Mouse (Mus musculus) liver, postnatal 0 days (tissue): ENCODE measurements at regions not wholly inside any gene's neighbourhood (a gene's known extent, or its start where the extent isn't known, plus 50 kb on each side); places are given as distances from the start of the nearest gene placed in this dataset.

ENCODE experiments used
- ATAC-seq: fragments of 200-750 bp; cut with Nextera tagmentation; 2 replicates; pipeline ENCODE4 v1.8.0; 2017; ENCODE audit warnings: mild to moderate bottlenecking, moderate library complexity
- DNase-seq: peaks from one replicate; pipeline ENCODE4 v3.0.0-alpha.2; 2016
- H3K27ac ChIP-seq: fragments of 300-500 bp; sonication (generic); 2 replicates; pipeline ENCODE4 v1.5.1; 2014; ENCODE audit warnings: antibody characterized with exemption, moderate library complexity, mild to moderate bottlenecking, low read depth
- H3K27me3 ChIP-seq: fragments of 300-500 bp; sonication (generic); 2 replicates; pipeline ENCODE4 v1.6.1; 2014; ENCODE audit warnings: low read length, control low read depth, mixed read lengths; ENCODE audit not compliant: insufficient read depth
- H3K36me3 ChIP-seq: fragments of 300-500 bp; sonication (generic); replicated peaks from 2 replicates; pipeline ENCODE4 v1.6.1; 2014; ENCODE audit warnings: mild to moderate bottlenecking, control low read depth, low read length, moderate library complexity, mixed read lengths; ENCODE audit not compliant: insufficient read depth
- H3K4me1 ChIP-seq: fragments of 300-500 bp; sonication (generic); 2 replicates; pipeline ENCODE4 v1.6.1; 2014; ENCODE audit warnings: antibody characterized with exemption, mild to moderate bottlenecking, control low read depth; ENCODE audit not compliant: insufficient read depth
- H3K4me2 ChIP-seq: fragments of 300-500 bp; sonication (generic); 2 replicates; pipeline ENCODE4 v1.6.1; 2014; ENCODE audit warnings: low read depth, mild to moderate bottlenecking, low read length, moderate library complexity, mixed read lengths
- H3K4me3 ChIP-seq: fragments of 300-500 bp; sonication (generic); 2 replicates; pipeline ENCODE4 v1.5.1; 2014; ENCODE audit warnings: low read depth, low read length
- H3K9ac ChIP-seq: fragments of 300-500 bp; sonication (generic); replicated peaks from 2 replicates; pipeline ENCODE4 v1.6.1; 2014; ENCODE audit warnings: mild to moderate bottlenecking, moderate library complexity
- H3K9me3 ChIP-seq: fragments of 300-500 bp; sonication (generic); 2 replicates; pipeline ENCODE4 v1.6.1; 2016; ENCODE audit warnings: mild to moderate bottlenecking, control low read depth, low read length, mixed read lengths
- CTCF ChIP-seq: sonication (generic); IDR thresholded peaks from 2 replicates; pipeline ENCODE4 v1.5.1; 2016; ENCODE audit warnings: antibody characterized with exemption, low read depth
- EP300 ChIP-seq: IDR thresholded peaks from 2 replicates; pipeline ENCODE4 v1.6.1; 2016; ENCODE audit warnings: antibody characterized with exemption, low read depth, mild to moderate bottlenecking
- WGBS: fragments of 180-500 bp; shearing (Covaris S2); extraction: QIAGEN DNeasy Blood & Tissue Kit; methylation state at CpG from one replicate; pipeline ENCODE4 v1.1.7; 2014; ENCODE audit not compliant: insufficient replicate concordance; 5-methylcytosine and 5-hydroxymethylcytosine counted together

- H3K4me3 ChIP-seq, result no peak overlapping the region
- no peaks in the 10 kb centered on the region for H3K27me3 ChIP-seq
- no peak for DNase-seq
- TF ChIP-seq EP300, result no peak
- no peak for TF ChIP-seq CTCF
- 52% methylated on average over 3 of the region's 3 CpGs for WGBS
- H3K9ac ChIP-seq, result no peak overlapping the region
- no peak for ATAC-seq
- no peaks in the 10 kb centered on the region for H3K36me3 ChIP-seq
- H3K9me3 ChIP-seq, result no peaks in the 10 kb centered on the region
- no peak overlapping the region for H3K4me2 ChIP-seq
- H3K4me1 ChIP-seq, result no peaks in the 10 kb centered on the region
- no peak overlapping the region for H3K27ac ChIP-seq
These were observed 72.0 kb upstream of the Col5a2 start for GRCm38 (mm10) chr1:45575131-45575530.

DNA sequence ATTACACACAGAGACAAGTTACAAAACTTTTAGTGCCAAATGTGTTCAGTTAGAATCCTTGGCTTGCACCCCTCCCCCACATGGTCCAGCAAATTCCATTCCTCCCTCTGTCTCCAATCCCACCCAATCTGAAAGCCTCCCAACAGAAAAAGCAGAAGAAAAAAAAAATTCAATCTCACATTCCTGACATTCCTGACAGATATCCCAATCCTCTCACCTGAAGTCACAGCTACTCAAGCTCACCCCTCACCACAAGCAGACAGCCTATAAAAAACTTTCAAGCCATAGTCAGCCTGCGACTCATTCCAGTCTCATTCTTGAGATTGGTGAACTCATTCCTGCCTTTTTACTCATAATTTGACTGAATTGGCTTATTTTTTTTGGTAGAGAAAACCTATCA lies 77.4 kb upstream of the Col5a2 start:
- H3K4me3 ChIP-seq, result no peak overlapping the region
- DNase-seq (no peak), ATAC-seq (no peak)
- no peak overlapping the region for H3K9ac ChIP-seq
- no peak overlapping the region for H3K4me2 ChIP-seq
- H3K27ac ChIP-seq, result no peak overlapping the region
- H3K9me3 ChIP-seq, result no peaks in the 10 kb centered on the region
- H3K36me3 ChIP-seq, result no peaks in the 10 kb centered on the region
- no peaks in the 10 kb centered on the region for H3K27me3 ChIP-seq
- no peak for TF ChIP-seq CTCF
- TF ChIP-seq EP300, result no peak
- WGBS, result 71% methylated on average over 1 of the region's 1 CpGs
- no peaks in the 10 kb centered on the region for H3K4me1 ChIP-seq

GRCm38 (mm10) chr1:45587351-45588025 lies 84.4 kb upstream of the Col5a2 start:
- no peak overlapping the region for H3K4me2 ChIP-seq
- no peaks in the 10 kb centered on the region for H3K27me3 ChIP-seq
- 74% methylated on average over 9 of the region's 9 CpGs for WGBS
- H3K9me3 ChIP-seq, result no peaks in the 10 kb centered on the region
- TF ChIP-seq EP300 (no peak), CTCF (no peak)
- H3K9ac ChIP-seq, result no peak overlapping the region
- H3K4me1 ChIP-seq, result no peaks in the 10 kb centered on the region
- ATAC-seq (no peak), DNase-seq (no peak)
- H3K36me3 ChIP-seq, result no peaks in the 10 kb centered on the region
- H3K4me3 ChIP-seq, result no peak overlapping the region
- H3K27ac ChIP-seq, result no peak overlapping the region

DNA sequence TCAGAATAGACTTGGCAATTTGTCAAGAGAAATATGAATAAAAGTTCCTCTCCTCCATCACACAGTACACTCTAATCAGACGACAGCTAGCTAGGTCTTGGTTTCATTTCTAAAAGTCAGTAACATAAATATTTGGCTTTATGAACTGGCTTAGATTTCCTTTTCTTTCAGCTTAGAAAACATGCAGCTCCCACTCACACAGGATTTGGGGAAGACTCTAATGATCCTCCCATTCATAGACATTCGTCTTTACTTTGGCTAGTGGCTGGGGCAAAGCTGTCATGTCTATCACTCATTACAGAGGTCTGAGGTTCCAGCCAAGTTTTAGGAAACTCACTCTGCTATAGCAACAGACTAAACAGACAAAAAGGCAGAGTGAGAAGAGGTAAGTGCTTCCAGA lies 94.2 kb upstream of the Col5a2 start:
- Histone ChIP-seq H3K4me1 (no peaks in the 10 kb centered on the region), H3K9me3 (no peaks in the 10 kb centered on the region), H3K27ac (no peak overlapping the region), H3K27me3 (no peaks in the 10 kb centered on the region), H3K4me3 (no peak overlapping the region), H3K9ac (no peak overlapping the region), H3K36me3 (no peaks in the 10 kb centered on the region), H3K4me2 (no peak overlapping the region)
- DNase-seq (no peak), ATAC-seq (no peak)
- TF ChIP-seq EP300, result no peak
- no peak for TF ChIP-seq CTCF
- WGBS, result 70% methylated on average over 2 of the region's 2 CpGs

DNA sequence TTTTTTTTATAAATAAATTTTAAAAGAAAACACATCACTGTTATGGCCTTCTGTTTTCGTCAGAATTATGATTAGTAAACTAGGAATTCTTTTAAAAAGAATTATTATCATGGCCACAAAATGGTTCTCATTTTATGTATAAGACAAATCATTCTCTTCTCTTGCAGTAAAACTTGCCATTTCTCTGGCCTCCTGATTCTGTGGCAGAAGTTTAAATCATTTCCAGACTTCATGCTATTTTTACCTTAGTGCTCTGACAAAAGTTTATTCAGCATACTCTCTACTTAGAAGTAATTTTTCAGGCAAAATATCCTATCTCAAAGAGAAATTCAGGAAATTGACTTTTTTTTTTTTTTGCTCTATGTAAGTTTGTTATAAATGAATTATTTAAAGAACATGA lies 96.3 kb upstream of the Col5a2 start:
- no peaks in the 10 kb centered on the region for H3K36me3 ChIP-seq
- DNase-seq, result no peak
- 40% methylated on average over 1 of the region's 1 CpGs for WGBS

GRCm38 (mm10) chr1:45600011-45600410 lies 96.9 kb upstream of the Col5a2 start:
- no peaks in the 10 kb centered on the region for H3K9me3 ChIP-seq
- no peak for DNase-seq
- no peak overlapping the region for H3K27ac ChIP-seq
- WGBS, result 68% methylated on average over 3 of the region's 3 CpGs
- ATAC-seq, result no peak
- H3K4me3 ChIP-seq, result no peak overlapping the region
- H3K27me3 ChIP-seq, result no peaks in the 10 kb centered on the region
- TF ChIP-seq CTCF, result no peak
- no peak for TF ChIP-seq EP300
- no peak overlapping the region for H3K4me2 ChIP-seq
- no peak overlapping the region for H3K9ac ChIP-seq
- H3K36me3 ChIP-seq, result no peaks in the 10 kb centered on the region
- no peaks in the 10 kb centered on the region for H3K4me1 ChIP-seq

More for the DNA sequence above, 96.3 kb upstream of the Col5a2 start:
- TF ChIP-seq EP300 (no peak), CTCF (no peak)
- Histone ChIP-seq H3K4me2 (no peak overlapping the region), H3K9ac (no peak overlapping the region), H3K9me3 (no peaks in the 10 kb centered on the region), H3K4me3 (no peak overlapping the region), H3K4me1 (no peaks in the 10 kb centered on the region), H3K27me3 (no peaks in the 10 kb centered on the region), H3K27ac (no peak overlapping the region)
- no peak for ATAC-seq
